Mouse (Mus musculus) embryonic facial prominence, embryonic 11.5 days (tissue): ENCODE measurements around the gene She. TPM values are rescaled to one million over a fixed set of nuclear protein-coding genes. Genes with fewer than 3 reads are reported as not detected.
"Not testable (repeated sequence)": the region's sequence is repeated elsewhere in the genome, so short reads cannot be mapped to it uniquely, and the experiment has no call there.

Source experiments
- ATAC-seq: fragments of 200-750 bp; cut with Nextera tagmentation; replicated peaks from 2 replicates; pipeline ENCODE4 v1.8.0; 2017; ENCODE audit warnings: low read depth; ENCODE audit not compliant: insufficient number of reproducible peaks, low FRiP score, low TSS enrichment
- DNase-seq: peaks from one replicate; pipeline ENCODE4 v3.0.0-alpha.2; 2015; ENCODE audit warnings: low spot score
- H3K27ac ChIP-seq: fragments of 300-500 bp; sonication (generic); replicated peaks from 2 replicates; pipeline ENCODE4 v1.5.1; 2014; ENCODE audit warnings: mild to moderate bottlenecking, low read depth, low read length, control low read depth
- H3K27me3 ChIP-seq: fragments of 300-500 bp; sonication (generic); 2 replicates; pipeline ENCODE4 v1.6.1; 2014; ENCODE audit warnings: mild to moderate bottlenecking, low read length, moderate library complexity, mixed read lengths; ENCODE audit not compliant: control insufficient read depth, insufficient read depth
- H3K36me3 ChIP-seq: fragments of 300-500 bp; sonication (generic); replicated peaks from 2 replicates; pipeline ENCODE4 v1.6.1; 2014; ENCODE audit warnings: low read depth, mild to moderate bottlenecking, low read length, moderate library complexity, mixed read lengths; ENCODE audit not compliant: control insufficient read depth, insufficient read depth
- H3K4me1 ChIP-seq: fragments of 300-500 bp; sonication (generic); 2 replicates; pipeline ENCODE4 v1.6.1; 2014; ENCODE audit warnings: low read length, mixed read lengths; ENCODE audit not compliant: control insufficient read depth, insufficient read depth
- H3K4me2 ChIP-seq: fragments of 300-500 bp; sonication (generic); 2 replicates; pipeline ENCODE4 v1.6.1; 2014; ENCODE audit warnings: low read depth, mild to moderate bottlenecking, control low read depth, low read length, moderate library complexity
- H3K4me3 ChIP-seq: fragments of 300-500 bp; sonication (generic); 2 replicates; pipeline ENCODE4 v1.5.1; 2014; ENCODE audit warnings: low read depth, low read length, control low read depth
- H3K9ac ChIP-seq: fragments of 300-500 bp; sonication (generic); replicated peaks from 2 replicates; pipeline ENCODE4 v1.6.1; 2014; ENCODE audit warnings: mild to moderate bottlenecking, control low read depth, low read length
- H3K9me3 ChIP-seq: fragments of 300-500 bp; sonication (generic); replicated peaks from 2 replicates; pipeline ENCODE4 v1.6.1; 2016; ENCODE audit warnings: mild to moderate bottlenecking, low read length, inconsistent platforms, mixed read lengths; ENCODE audit not compliant: control insufficient read depth
- WGBS: fragments of 180-500 bp; shearing (Covaris S2); extraction: QIAGEN DNeasy Blood & Tissue Kit; methylation state at CpG from one replicate; pipeline ENCODE4 v1.1.7; 2014; 5-methylcytosine and 5-hydroxymethylcytosine counted together
- polyA plus RNA-seq: library from polyadenylated mRNA; unstranded; fragments of >200 nt; fragmentation: Nextera tagmentation; extraction: Ambion mirVana; gene quantifications from 2 replicates; pipeline ENCODE4 v1.2.1, GENCODE M21; 2014

The She gene
- polyA plus RNA-seq, 1 experiment from 2014 or later = 2.7 TPM

GRCm38 (mm10) chr3:89796358-89796757 is 34.8 kb upstream of the She start:
- Histone ChIP-seq H3K4me3 (no peak overlapping the region), H3K27ac (no peak overlapping the region), H3K27me3 (no peaks in the 10 kb centered on the region), H3K36me3 (no peaks in the 10 kb centered on the region), H3K9ac (no peak overlapping the region), H3K4me2 (no peak overlapping the region), H3K9me3 (no peaks in the 10 kb centered on the region), H3K4me1 (no peaks in the 10 kb centered on the region)
- 53% methylated on average over 4 of the region's 4 CpGs for WGBS
- ATAC-seq (no peak), DNase-seq (no peak)

DNA sequence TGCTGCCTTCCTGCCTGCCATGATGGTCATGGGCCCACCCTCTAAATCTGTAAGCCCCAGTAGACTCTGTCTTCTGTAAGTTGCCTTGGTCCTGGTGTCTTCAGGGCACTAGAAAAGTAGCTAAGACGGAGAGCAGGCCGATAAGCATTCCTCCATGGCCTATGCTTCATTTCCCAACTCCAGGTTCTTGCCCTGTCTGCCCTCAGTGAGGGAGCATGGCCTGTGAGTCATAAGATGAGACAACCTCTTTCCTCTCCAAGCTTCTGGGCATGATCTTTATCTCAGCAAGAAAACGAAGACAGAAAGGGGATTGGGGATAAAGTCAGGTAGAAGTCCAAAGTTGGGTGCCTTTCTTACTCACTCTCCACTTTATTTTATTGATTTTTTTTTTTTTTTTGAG is 32.7 kb upstream of the She start:
- H3K9ac ChIP-seq = no peak overlapping the region
- H3K36me3 ChIP-seq = no peaks in the 10 kb centered on the region
- H3K4me2 ChIP-seq = no peak overlapping the region
- H3K27ac ChIP-seq = no peak overlapping the region
- ATAC-seq (no peak), DNase-seq (no peak)
- no peaks in the 10 kb centered on the region for H3K4me1 ChIP-seq
- WGBS = 72% methylated on average over 3 of the region's 3 CpGs
- no peak overlapping the region for H3K4me3 ChIP-seq
- H3K27me3 ChIP-seq = no peaks in the 10 kb centered on the region
- no peaks in the 10 kb centered on the region for H3K9me3 ChIP-seq

DNA sequence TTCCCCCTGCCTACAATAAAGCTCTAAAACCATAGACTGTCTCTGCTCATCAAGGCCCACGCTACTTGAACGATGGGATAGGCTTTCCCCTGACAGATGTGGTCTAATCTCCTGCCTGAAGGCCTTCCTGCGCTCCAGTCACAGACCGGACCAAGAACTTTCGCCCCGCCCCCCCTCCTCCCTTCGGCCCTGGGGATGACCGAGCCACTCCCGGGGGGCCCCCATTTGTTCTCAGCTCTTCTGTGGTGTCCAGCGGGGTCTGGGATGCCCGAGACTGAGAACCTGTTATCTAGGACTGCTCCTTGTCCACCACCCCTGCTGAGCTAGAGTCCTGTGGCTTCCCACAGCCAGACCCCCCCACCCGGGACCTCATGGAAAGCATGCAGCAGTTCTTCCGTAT is 31.7 kb upstream of the She start:
- Histone ChIP-seq H3K27me3 (no peaks in the 10 kb centered on the region), H3K9me3 (no peaks in the 10 kb centered on the region), H3K9ac (peak overlapping the region; percentile 34; the same call in 1 of the 2 replicates), H3K4me1 (no peaks in the 10 kb centered on the region), H3K36me3 (no peaks in the 10 kb centered on the region), H3K27ac (no peak overlapping the region), H3K4me2 (peak overlapping the region; percentile 27; the same call in 1 of the 2 replicates), H3K4me3 (no peak overlapping the region; the same call in 1 of the 2 replicates)
- WGBS = 4% methylated on average over 12 of the region's 13 CpGs
- DNase-seq (no peak), ATAC-seq (no peak)

GRCm38 (mm10) chr3:89800078-89800477 is 31.1 kb upstream of the She start:
- not testable (repeated sequence) for H3K9me3 ChIP-seq, H3K36me3 ChIP-seq, DNase-seq, H3K4me3 ChIP-seq, H3K4me2 ChIP-seq, H3K9ac ChIP-seq, H3K27me3 ChIP-seq, H3K4me1 ChIP-seq, H3K27ac ChIP-seq, ATAC-seq
- WGBS = 37% methylated on average over 3 of the region's 3 CpGs

GRCm38 (mm10) chr3:89800774-89801506 is 30.2 kb upstream of the She start:
- H3K27ac ChIP-seq = no peak overlapping the region
- H3K27me3 ChIP-seq = no peaks in the 10 kb centered on the region
- no peak overlapping the region for H3K4me2 ChIP-seq
- H3K36me3 ChIP-seq = no peaks in the 10 kb centered on the region
- WGBS = 67% methylated on average over 5 of the region's 5 CpGs
- no peak overlapping the region for H3K9ac ChIP-seq
- ATAC-seq = no peak
- no peaks in the 10 kb centered on the region for H3K4me1 ChIP-seq
- H3K9me3 ChIP-seq = no peaks in the 10 kb centered on the region
- no peak overlapping the region for H3K4me3 ChIP-seq
- DNase-seq = no peak

- no peaks in the 10 kb centered on the region for H3K27me3 ChIP-seq
- WGBS = 32% methylated on average over 3 of the region's 3 CpGs
- no peak for ATAC-seq
Measured at GRCm38 (mm10) chr3:89801507-89801847, 29.7 kb upstream of the She start.

GRCm38 (mm10) chr3:89802876-89803275 is 28.3 kb upstream of the She start:
- no peaks in the 10 kb centered on the region for H3K4me1 ChIP-seq
- no peaks in the 10 kb centered on the region for H3K36me3 ChIP-seq
- H3K27ac ChIP-seq = no peak overlapping the region
- no peak overlapping the region for H3K9ac ChIP-seq
- ATAC-seq = no peak
- no peaks in the 10 kb centered on the region for H3K9me3 ChIP-seq
- H3K4me2 ChIP-seq = no peak overlapping the region
- no peak overlapping the region for H3K4me3 ChIP-seq
- WGBS = 68% methylated on average over 15 of the region's 15 CpGs
- no peak for DNase-seq
- H3K27me3 ChIP-seq = no peaks in the 10 kb centered on the region

More at GRCm38 (mm10) chr3:89801507-89801847, 29.7 kb upstream of the She start:
- Histone ChIP-seq H3K4me1 (no peaks in the 10 kb centered on the region), H3K9ac (no peak overlapping the region), H3K4me3 (no peak overlapping the region), H3K36me3 (no peaks in the 10 kb centered on the region), H3K27ac (no peak overlapping the region), H3K4me2 (no peak overlapping the region), H3K9me3 (no peaks in the 10 kb centered on the region)
- peak; percentile 19 for DNase-seq

DNA sequence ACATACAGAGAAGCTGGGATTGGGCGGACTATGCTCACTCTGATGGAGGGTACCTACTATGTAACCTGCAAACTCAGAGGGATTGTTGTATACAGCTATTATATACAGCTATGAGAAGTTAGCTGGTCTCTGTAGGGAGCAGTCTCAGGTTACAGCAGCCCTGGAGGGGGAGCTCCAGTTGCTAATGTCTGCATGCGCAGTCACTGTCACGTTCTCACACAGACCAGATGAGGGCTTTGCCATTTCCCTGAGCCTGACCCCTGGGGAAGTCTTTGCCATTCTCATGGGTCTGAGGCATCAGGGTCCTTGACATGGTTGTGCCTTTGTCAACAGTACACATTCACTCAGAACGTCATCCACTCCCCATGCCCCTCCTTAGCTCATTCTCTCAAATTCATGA is 26.0 kb upstream of the She start:
- 57% methylated on average over 4 of the region's 4 CpGs for WGBS
- H3K27me3 ChIP-seq = no peaks in the 10 kb centered on the region
- DNase-seq (no peak), ATAC-seq (no peak)
- no peak overlapping the region for H3K4me3 ChIP-seq
- no peak overlapping the region for H3K27ac ChIP-seq
- H3K9ac ChIP-seq = no peak overlapping the region
- no peak overlapping the region for H3K4me2 ChIP-seq
- no peaks in the 10 kb centered on the region for H3K9me3 ChIP-seq
- H3K4me1 ChIP-seq = no peaks in the 10 kb centered on the region
- no peaks in the 10 kb centered on the region for H3K36me3 ChIP-seq
